Mouse (Mus musculus) ES-Bruce4 (cell line): Measurements from ENCODE around the gene Gm48551.

Experiments
- CTCF ChIP-seq: IDR thresholded peaks from one replicate; pipeline ENCODE4 v1.8.1; 2011; ENCODE audit warnings: low read depth, low read length
- EP300 ChIP-seq: IDR thresholded peaks from 2 replicates; pipeline ENCODE4 v1.6.1; 2011; ENCODE audit warnings: low read depth, low read length; ENCODE audit not compliant: insufficient read depth

DNA sequence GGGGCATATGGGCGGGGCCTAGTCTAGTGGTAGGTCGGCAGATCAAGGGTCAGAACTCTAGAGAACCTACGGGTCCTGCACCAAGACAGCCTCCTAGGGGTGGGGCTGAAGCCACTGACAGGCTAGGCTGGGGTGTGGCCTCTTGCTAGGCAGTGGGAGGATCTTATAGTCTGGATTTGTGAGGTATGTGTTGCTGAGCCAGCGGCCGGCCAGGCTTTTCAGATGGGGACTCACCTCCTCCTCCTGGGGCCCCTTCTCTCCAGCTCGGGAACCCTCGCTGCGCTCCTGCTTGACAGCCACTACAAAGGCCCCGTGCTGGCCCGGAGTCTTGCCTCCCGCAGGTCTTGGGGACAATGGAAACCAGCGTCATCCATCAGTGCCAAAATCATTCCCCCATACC is 35.1 kb upstream of the Gm48551 start:
- no peak for TF ChIP-seq CTCF
- no peak; the same call in 1 of the 2 replicates for TF ChIP-seq EP300
